Mouse (Mus musculus) c-Kit-positive CD71-positive TER-119-negative erythroid progenitor cells, embryonic 14.5 days (primary cell): Measurements from ENCODE around the gene Rtn2.

ENCODE experiments used
- DNase-seq: peaks from one replicate; pipeline ENCODE4 v3.0.0-alpha.2; 2013; ENCODE audit warnings: low read depth

Gene Rtn2

GRCm38 (mm10) chr7:19344938-19345471 lies 62.6 kb downstream of the Rtn2 start:
- peak; percentile 98 for DNase-seq
